ENCODE assay signal across 8 mouse cellular contexts in the genomic region with DNA sequence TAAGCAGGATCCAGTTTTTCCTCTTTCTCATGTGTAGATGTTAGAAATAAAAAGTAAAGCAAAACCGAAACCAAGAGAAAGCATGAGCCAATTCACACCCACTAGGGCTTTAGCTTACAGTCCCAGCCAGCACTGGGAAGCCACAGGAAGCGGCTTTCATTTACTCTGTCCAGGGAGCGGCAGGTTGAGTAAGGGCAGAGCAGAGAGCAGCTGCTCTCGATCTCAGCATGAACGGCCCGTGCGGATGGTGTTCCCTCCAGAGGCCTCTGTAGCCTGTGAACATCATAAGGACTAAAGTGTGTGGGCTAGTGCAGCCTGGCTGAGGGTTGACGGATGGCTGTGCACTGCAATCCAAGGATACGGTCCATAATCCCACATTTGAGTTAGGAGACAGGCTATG. TPM values are rescaled to one million over a fixed set of nuclear protein-coding genes. Genes with fewer than 3 reads are reported as not detected.
DNase-seq lines count a peak whose midpoint lies in the region; ATAC-seq and TF ChIP-seq lines count a peak whose summit lies in the region.

No protein-coding gene starts in this region.

- no peaks in the 10 kb centered on the region for H3K4me1 ChIP-seq in kidney, adult 2 months (ENCODE audit: control insufficient read depth, insufficient read depth, low read length)
- H3K4me1 ChIP-seq in kidney, embryonic 16.5 days (ENCODE audit: insufficient read depth, low read length) = no peaks in the 10 kb centered on the region
- 0 out of 2 replicates have a peak, but pooled peaks cover 2% of the 10 kb centered on the region for H3K4me1 ChIP-seq in bone marrow macrophage, adult 2 months (ENCODE audit: control insufficient read depth, insufficient read depth, low read length)

- TF ChIP-seq CTCF in kidney, adult 2 months (conservative IDR thresholded peaks at IDR 0.05; ENCODE audit: insufficient read depth, insufficient read length, low read depth, low read length) = no peak
- no peak for TF ChIP-seq CTCF in bone marrow macrophage, adult 2 months (IDR thresholded peaks at IDR 0.05; ENCODE audit: low read depth, low read length)

- ATAC-seq in kidney, embryonic 16.5 days (ENCODE audit: low FRiP score, low TSS enrichment) = no peak

- H3K27ac ChIP-seq in kidney, adult 2 months (ENCODE audit: insufficient read depth, low read depth, low read length) = no peak overlapping the region
- no peak overlapping the region for H3K27ac ChIP-seq in kidney, embryonic 16.5 days (ENCODE audit: low read length)
- H3K27ac ChIP-seq in bone marrow macrophage, adult 2 months (ENCODE audit: insufficient read depth, low read depth, low read length) = no peak overlapping the region

- 60% methylated on average over 9 of the region's 9 CpGs for WGBS in kidney, adult 2 months
- WGBS in kidney, embryonic 16.5 days = 64% methylated on average over 9 of the region's 9 CpGs

- no peak overlapping the region; the same call in 1 of the 2 replicates for H3K9ac ChIP-seq in kidney, embryonic 16.5 days (replicated peaks; ENCODE audit: low read length)

- no peaks in the 10 kb centered on the region for H3K9me3 ChIP-seq in kidney, embryonic 16.5 days (ENCODE audit: low read length)

- DNase-seq in kidney, adult 2 months = peak; percentile 28
- DNase-seq in 416B (ENCODE audit: low read depth) = peak; percentile 66
- peak; percentile 15 for DNase-seq in lung, postnatal 25 days (ENCODE audit: low spot score)
- no peak for DNase-seq in ovary, postnatal 14 days (ENCODE audit: low spot score)
- DNase-seq in yolk sac, embryonic 10.5 days (ENCODE audit: low spot score) = no peak
- DNase-seq in adrenal gland, adult 8-10 months = no peak

- no peak for TF ChIP-seq POLR2A in kidney, adult 2 months (IDR thresholded peaks at IDR 0.05; ENCODE audit: low read depth, low read length)
- TF ChIP-seq POLR2A in bone marrow macrophage, adult 2 months (IDR thresholded peaks at IDR 0.05; ENCODE audit: borderline replicate concordance, low read depth, low read length) = no peak

- no peaks in the 10 kb centered on the region for H3K36me3 ChIP-seq in kidney, adult 2 months (ENCODE audit: control insufficient read depth, insufficient read depth, low read length)
- 0 out of 2 replicates have a peak, but pooled peaks cover 12% of the 10 kb centered on the region for H3K36me3 ChIP-seq in kidney, embryonic 16.5 days (ENCODE audit: insufficient read depth, low read length)

- H3K4me2 ChIP-seq in kidney, embryonic 16.5 days (replicated peaks; ENCODE audit: low read depth, low read length) = no peak overlapping the region

- no peaks in the 10 kb centered on the region for H3K27me3 ChIP-seq in kidney, adult 2 months (replicated peaks; ENCODE audit: control insufficient read depth, insufficient read depth, low read length)
- H3K27me3 ChIP-seq in kidney, embryonic 16.5 days (ENCODE audit: insufficient read depth, low read length) = no peaks in the 10 kb centered on the region

- H3K4me3 ChIP-seq in kidney, adult 2 months (ENCODE audit: insufficient read depth, low read depth, low read length) = peak overlapping the region; percentile 0; the same call in 1 of the 2 replicates
- no peak overlapping the region for H3K4me3 ChIP-seq in kidney, embryonic 16.5 days (ENCODE audit: low read length)
- peak overlapping the region; percentile 36 for H3K4me3 ChIP-seq in bone marrow macrophage, adult 2 months (ENCODE audit: insufficient read depth, low read length)

RNA-seq across cellular contexts. Expression of a gene that starts 25.5 kb away (rescaled TPM):
- 83.3 and 113 TPM in 2 replicates for polyA plus RNA-seq in kidney, adult 2 months (2012; rRNA removed)
- polyA plus RNA-seq in kidney, embryonic 16.5 days (2015; fragmentation: Nextera tagmentation; extraction: Ambion mirVana) = 3.1 and 3.9 TPM in 2 replicates
- polyA plus RNA-seq in bone marrow macrophage, adult 2 months (2012; ENCODE audit: insufficient read depth, insufficient read length, missing spikeins) = not detected in 2 replicates
- total RNA-seq in adrenal gland, adult 8-10 months (2022) = 10 to 100 TPM; 30.1 to 57.1 (median 41.9) TPM

Comparison
In these comparisons a context has a peak if more than half of its experiments do, and no peak if none do; other contexts are left out.
1. RNA of a gene that starts 25.5 kb away (polyA plus RNA-seq): 83.3 to 113 TPM in kidney, adult 2 months; 3.1 to 3.9 TPM in kidney, embryonic 16.5 days and not detected in bone marrow macrophage, adult 2 months; every median in the first group is over 10 times any median in the second.
2. DNase-seq: peak in kidney, adult 2 months (single experiment), 416B (single experiment) and lung, postnatal 25 days (single experiment); none in ovary, postnatal 14 days (single experiment), yolk sac, embryonic 10.5 days (single experiment) and adrenal gland, adult 8-10 months (single experiment).